Mouse (Mus musculus) regulatory T cell (primary cell): ENCODE data around the gene Dalrd3.

ENCODE experiments used
- in situ Hi-C: fragments of 300-600 bp; cut with MboI, MseI; formaldehyde crosslinking; loops from one replicate; pipeline ENCODE4 v1.15.1; 2025; ENCODE audit warnings: high pct_unique_total_duplicates

The Dalrd3 gene

GRCm38 (mm10) chr9:108617301-108617700 lies 47.6 kb downstream of the Dalrd3 start:
- in situ Hi-C loops: no loop called here
